Mouse (Mus musculus) olfactory bulb, adult 2 months (tissue): ENCODE data around the gene Rnf181.

Experiments used
- CTCF ChIP-seq: fragments of 200-500 bp; IDR thresholded peaks from 2 replicates; pipeline ENCODE4 v1.5.1; 2012; ENCODE audit warnings: low read depth, mild to moderate bottlenecking, low read length, moderate library complexity; ENCODE audit not compliant: insufficient read depth
- POLR2A ChIP-seq: fragments of 200-500 bp; IDR thresholded peaks from 2 replicates; pipeline ENCODE4 v1.6.1; 2012; ENCODE audit warnings: mild to moderate bottlenecking, low read depth, low read length, moderate library complexity; ENCODE audit not compliant: insufficient read depth

DNA sequence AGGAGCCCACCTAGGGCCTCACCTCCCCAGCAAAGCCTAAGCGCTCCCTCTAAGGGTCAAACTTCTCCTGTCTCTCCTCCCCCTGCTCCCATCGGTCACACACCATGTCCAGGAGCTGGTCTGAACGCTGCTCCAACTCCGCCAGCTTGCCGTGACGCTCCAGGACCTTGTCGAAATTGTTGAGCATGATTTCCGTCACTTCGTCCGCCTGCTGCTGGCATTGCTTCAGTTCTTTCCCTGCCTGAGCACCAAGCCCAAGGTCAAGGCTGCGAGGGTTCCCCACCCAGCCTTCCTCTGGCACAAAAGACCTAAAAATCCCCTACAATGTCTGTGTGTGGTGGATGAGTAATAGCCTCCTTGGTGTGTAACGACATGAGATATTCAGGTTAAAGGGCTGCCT lies 3.3 kb upstream of the Rnf181 start:
- no peak for TF ChIP-seq CTCF
- no peak for TF ChIP-seq POLR2A
